Mouse (Mus musculus) liver, adult 2 months (tissue): ENCODE measurements around the gene Knop1. TPM values are rescaled to one million over a fixed set of nuclear protein-coding genes. Genes with fewer than 3 reads are reported as not detected.

ENCODE experiments used
- DNase-seq: peaks from one replicate; pipeline ENCODE4 v3.0.0-alpha.2; 2011; ENCODE audit warnings: low read depth, low spot score; ENCODE audit errors: extremely low read depth
- H3K27ac ChIP-seq: fragments of 200-500 bp; replicated peaks from 2 replicates; pipeline ENCODE4 v1.5.1; 2012; ENCODE audit warnings: low read depth, mild to moderate bottlenecking, control low read depth, inconsistent platforms, low read length; ENCODE audit not compliant: insufficient read depth
- H3K27me3 ChIP-seq: fragments of 200-500 bp; 2 replicates; pipeline ENCODE4 v1.6.1; 2012; ENCODE audit warnings: mild to moderate bottlenecking, moderate library complexity, low read length, inconsistent platforms; ENCODE audit not compliant: control insufficient read depth, insufficient read depth
- H3K36me3 ChIP-seq: fragments of 200-500 bp; 2 replicates; pipeline ENCODE4 v1.6.1; 2012; ENCODE audit warnings: low read length, inconsistent platforms; ENCODE audit not compliant: control insufficient read depth, insufficient read depth
- H3K4me1 ChIP-seq: fragments of 200-500 bp; 2 replicates; pipeline ENCODE4 v1.6.1; 2011; ENCODE audit warnings: low read length; ENCODE audit not compliant: control insufficient read depth, insufficient read depth
- H3K4me3 ChIP-seq: fragments of 200-500 bp; 2 replicates; pipeline ENCODE4 v1.5.1; 2011; ENCODE audit warnings: low read depth, mild to moderate bottlenecking, control low read depth, low read length, moderate library complexity; ENCODE audit not compliant: insufficient read depth
- H3K79me2 ChIP-seq: fragments of 200-500 bp; 2 replicates; pipeline ENCODE4 v1.6.1; 2012; ENCODE audit warnings: inconsistent platforms, mild to moderate bottlenecking, low read length, moderate library complexity; ENCODE audit not compliant: control insufficient read depth, insufficient read depth
- H3K9ac ChIP-seq: fragments of 200-500 bp; 2 replicates; pipeline ENCODE4 v1.6.1; 2012; ENCODE audit warnings: low read depth, mild to moderate bottlenecking, control low read depth, inconsistent platforms, low read length
- CTCF ChIP-seq: fragments of 200-500 bp; IDR thresholded peaks from 2 replicates; pipeline ENCODE4 v1.5.1; 2011; ENCODE audit warnings: low read depth, low read length, control low read depth
- POLR2A ChIP-seq: fragments of 200-500 bp; IDR thresholded peaks from 2 replicates; pipeline ENCODE4 v1.6.1; 2011; ENCODE audit warnings: low read length, control low read depth; ENCODE audit not compliant: insufficient read depth; ENCODE audit errors: extremely low read depth
- WGBS: fragments of 180-500 bp; shearing (Covaris S2); methylation state at CpG from one replicate; pipeline ENCODE4 v1.1.7; 2018; 5-methylcytosine and 5-hydroxymethylcytosine counted together
- polyA plus RNA-seq: library from polyadenylated mRNA; depleted of rRNA; stranded (reverse); fragments of >200 nt; gene quantifications from 2 replicates; pipeline ENCODE4 v1.2.3, GENCODE M21; 2012
- total RNA-seq: library from RNA; depleted of rRNA; stranded (reverse); fragments of >200 nt; gene quantifications from 2 replicates; pipeline ENCODE4 v1.2.3, GENCODE M21; 2014

The Knop1 gene
- total and polyA plus RNA-seq, 2 experiments: 6.0 to 9.4 TPM

DNA sequence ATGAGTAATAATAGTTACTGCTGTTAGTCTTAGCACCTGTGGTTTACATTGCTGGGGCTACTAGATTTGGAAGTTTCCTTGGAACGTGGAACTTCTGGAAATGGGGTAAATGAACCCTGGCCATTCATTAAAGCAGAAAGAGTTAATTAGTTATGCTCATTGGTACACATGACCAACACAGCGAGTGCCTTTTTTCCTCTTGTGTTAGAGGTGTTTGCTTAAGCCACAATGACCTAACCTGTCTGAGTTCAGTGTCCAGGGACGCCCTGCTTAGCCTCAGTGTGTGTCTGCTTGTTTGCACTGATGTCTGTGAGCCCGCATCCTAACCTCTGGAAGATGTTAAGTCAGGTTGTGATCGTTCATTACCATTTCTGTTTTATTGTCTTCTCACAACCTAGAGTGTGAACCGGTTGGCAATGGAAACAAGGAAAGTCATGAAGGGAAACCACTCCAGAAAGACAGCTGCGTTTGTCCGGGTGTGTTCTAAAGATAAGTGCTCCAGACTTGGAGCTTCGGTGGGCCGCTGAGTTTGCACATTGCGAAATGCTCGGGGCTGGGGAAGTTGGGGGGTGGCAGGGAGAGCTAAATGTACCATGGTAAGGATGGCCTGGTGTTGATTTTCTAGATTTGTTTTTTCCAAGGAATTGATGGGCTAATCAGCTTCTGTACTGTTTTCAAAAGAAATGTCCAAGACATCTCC is 44.5 kb downstream of the Knop1 start:
- Histone ChIP-seq H3K4me1 (no peaks in the 10 kb centered on the region), H3K27ac (no peak overlapping the region), H3K79me2 (no peaks in the 10 kb centered on the region), H3K4me3 (no peak overlapping the region), H3K27me3 (no peaks in the 10 kb centered on the region), H3K36me3 (peaks cover 8% of the 10 kb centered on the region; the same call in 1 of the 2 replicates), H3K9ac (no peak overlapping the region)
- 37% methylated on average over 12 of the region's 12 CpGs for WGBS
- TF ChIP-seq POLR2A: no peak
- TF ChIP-seq CTCF: no peak
- DNase-seq: peak; percentile 24

GRCm38 (mm10) chr7:118807899-118808298 is 48.2 kb downstream of the Knop1 start:
- Histone ChIP-seq H3K27ac (no peak overlapping the region), H3K4me3 (no peak overlapping the region), H3K27me3 (no peaks in the 10 kb centered on the region), H3K4me1 (no peaks in the 10 kb centered on the region), H3K79me2 (no peaks in the 10 kb centered on the region), H3K36me3 (peaks cover 8% of the 10 kb centered on the region; the same call in 1 of the 2 replicates), H3K9ac (no peak overlapping the region)
- no peak for DNase-seq
- TF ChIP-seq CTCF: no peak
- no peak for TF ChIP-seq POLR2A
- 78% methylated on average over 8 of the region's 8 CpGs for WGBS

GRCm38 (mm10) chr7:118806631-118807411 is 49.2 kb downstream of the Knop1 start:
- Histone ChIP-seq H3K79me2 (no peaks in the 10 kb centered on the region), H3K9ac (no peak overlapping the region), H3K4me3 (no peak overlapping the region), H3K27me3 (no peaks in the 10 kb centered on the region), H3K36me3 (peaks cover 13% of the 10 kb centered on the region; the same call in 1 of the 2 replicates), H3K27ac (no peak overlapping the region; the same call in 1 of the 2 replicates), H3K4me1 (no peaks in the 10 kb centered on the region)
- TF ChIP-seq CTCF (no peak), POLR2A (no peak)
- no peak for DNase-seq
- 47% methylated on average over 16 of the region's 16 CpGs for WGBS

DNA sequence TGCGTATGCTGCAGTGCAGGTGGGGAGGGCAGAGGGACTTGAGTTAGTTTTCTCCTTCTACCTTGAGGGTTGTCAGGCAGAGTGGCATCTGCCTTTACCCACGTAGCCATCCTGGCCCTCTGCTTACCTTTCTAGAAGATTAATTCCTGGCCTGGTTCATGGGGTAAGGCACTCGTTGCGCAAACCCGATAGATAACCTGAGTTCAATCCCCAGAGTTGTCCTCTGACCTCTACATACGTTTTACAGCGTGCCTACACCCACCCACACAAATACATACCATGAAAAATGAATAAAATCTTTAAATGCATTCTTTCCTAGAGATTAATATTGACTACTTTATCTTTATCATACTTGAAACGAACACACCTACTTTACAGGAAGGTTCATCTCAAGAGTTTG is 52.6 kb downstream of the Knop1 start:
- TF ChIP-seq POLR2A (no peak), CTCF (no peak)
- no peak overlapping the region for H3K9ac ChIP-seq
- H3K79me2 ChIP-seq: no peaks in the 10 kb centered on the region
- H3K36me3 ChIP-seq: peaks cover 18% of the 10 kb centered on the region; the same call in 1 of the 2 replicates
- WGBS: 75% methylated on average over 8 of the region's 8 CpGs
- no peaks in the 10 kb centered on the region for H3K27me3 ChIP-seq
- H3K27ac ChIP-seq: no peak overlapping the region
- no peaks in the 10 kb centered on the region for H3K4me1 ChIP-seq
- no peak for DNase-seq
- H3K4me3 ChIP-seq: no peak overlapping the region

GRCm38 (mm10) chr7:118801791-118802190 is 54.3 kb downstream of the Knop1 start:
- WGBS: 74% methylated on average over 3 of the region's 3 CpGs

More at GRCm38 (mm10) chr7:118801791-118802190, 54.3 kb downstream of the Knop1 start:
- no peak overlapping the region for H3K9ac ChIP-seq
- H3K4me1 ChIP-seq: no peaks in the 10 kb centered on the region
- no peak overlapping the region for H3K27ac ChIP-seq
- no peak for DNase-seq
- H3K36me3 ChIP-seq: peaks cover 18% of the 10 kb centered on the region; the same call in 1 of the 2 replicates
- no peaks in the 10 kb centered on the region for H3K27me3 ChIP-seq
- TF ChIP-seq POLR2A: no peak
- TF ChIP-seq CTCF: no peak
- H3K79me2 ChIP-seq: no peaks in the 10 kb centered on the region
- no peak overlapping the region for H3K4me3 ChIP-seq
